13 mouse cellular contexts compared by ENCODE assay signal in genomic region chr12:53682036-53682435, GRCm38 (mm10).
DNase-seq lines count a peak whose midpoint lies in the region; ATAC-seq and TF ChIP-seq lines count a peak whose summit lies in the region.
"Had no signal": no experiment of that assay in that cellular context is flagged by ENCODE, and none has a peak within 500 bp of the region (broad histone marks: within the 10 kb centered on the region; RNA-seq: fewer than 3 reads in every experiment).

No protein-coding gene starts in this region.

- 60% methylated on average over 3 of the region's 3 CpGs for WGBS in forebrain, postnatal 0 days
- 57% methylated on average over 3 of the region's 3 CpGs for WGBS in forebrain, embryonic 11.5 days
- WGBS in kidney, embryonic 16.5 days: 57% methylated on average over 3 of the region's 3 CpGs

- no peak for ATAC-seq in forebrain, postnatal 0 days
- ATAC-seq in forebrain, embryonic 11.5 days (replicated peaks; ENCODE audit: low FRiP score): no peak
- no peak for ATAC-seq in kidney, embryonic 16.5 days (ENCODE audit: low FRiP score, low TSS enrichment)
- ATAC-seq: activated CD4-positive, CD25-positive, alpha-beta regulatory T cell, adult 4 months had no signal

- TF ChIP-seq CTCF in forebrain, postnatal 0 days (IDR thresholded peaks at IDR 0.05; ENCODE audit: low read depth): peak; percentile 28

- DNase-seq in forebrain, postnatal 0 days: no peak
- no peak for DNase-seq in forebrain, embryonic 11.5 days (ENCODE audit: low spot score)
- peak; percentile 1 for DNase-seq in kidney, postnatal 14 days
- DNase-seq in 3T3-L1 (ENCODE audit: low read depth, low spot score): peak; percentile 40
- DNase-seq in brain, adult 2 months (ENCODE audit: low read depth, low spot score): peak; percentile 36
- DNase-seq in spleen, adult 12 weeks (ENCODE audit: low spot score): no peak
- no peak for DNase-seq in frontal cortex, postnatal 36 days (ENCODE audit: low spot score in 2 of 2)
- DNase-seq: gastrocnemius, postnatal 10 days; heart, postnatal 4 days had no signal

- no peaks in the 10 kb centered on the region for H3K9me3 ChIP-seq in forebrain, postnatal 0 days (ENCODE audit: low read length)
- no peaks in the 10 kb centered on the region for H3K9me3 ChIP-seq in forebrain, embryonic 11.5 days (ENCODE audit: control insufficient read depth, low read length)
- H3K9me3 ChIP-seq in kidney, embryonic 16.5 days (ENCODE audit: low read length): no peaks in the 10 kb centered on the region
- H3K9me3 ChIP-seq: limb, embryonic 15.5 days; neural tube, embryonic 12.5 days had no signal

- no peak overlapping the region for H3K9ac ChIP-seq in forebrain, postnatal 0 days
- no peak overlapping the region for H3K9ac ChIP-seq in forebrain, embryonic 11.5 days (ENCODE audit: low read length)
- H3K9ac ChIP-seq in kidney, embryonic 16.5 days (replicated peaks; ENCODE audit: low read length): no peak overlapping the region
- H3K9ac ChIP-seq: limb, embryonic 15.5 days; neural tube, embryonic 12.5 days had no signal

- no peaks in the 10 kb centered on the region for H3K36me3 ChIP-seq in forebrain, postnatal 0 days (ENCODE audit: insufficient read depth)
- H3K36me3 ChIP-seq in forebrain, embryonic 11.5 days (ENCODE audit: control insufficient read depth, insufficient read depth, low read length): no peaks in the 10 kb centered on the region
- no peaks in the 10 kb centered on the region for H3K36me3 ChIP-seq in kidney, embryonic 16.5 days (ENCODE audit: insufficient read depth, low read length)
- H3K36me3 ChIP-seq: limb, embryonic 15.5 days; neural tube, embryonic 12.5 days had no signal

- H3K4me3 ChIP-seq in forebrain, postnatal 0 days (ENCODE audit: low read depth, low read length): no peak overlapping the region
- H3K4me3 ChIP-seq in forebrain, embryonic 11.5 days (ENCODE audit: low read depth, low read length): no peak overlapping the region
- H3K4me3 ChIP-seq in kidney, embryonic 16.5 days (ENCODE audit: low read length): no peak overlapping the region
- H3K4me3 ChIP-seq: limb, embryonic 15.5 days; neural tube, embryonic 12.5 days had no signal

- no peak overlapping the region for H3K4me2 ChIP-seq in forebrain, postnatal 0 days (ENCODE audit: low read depth)
- H3K4me2 ChIP-seq in forebrain, embryonic 11.5 days (ENCODE audit: low read depth, low read length, severe bottlenecking): no peak overlapping the region
- H3K4me2 ChIP-seq in kidney, embryonic 16.5 days (replicated peaks; ENCODE audit: low read depth, low read length): no peak overlapping the region
- H3K4me2 ChIP-seq: limb, embryonic 15.5 days; neural tube, embryonic 12.5 days had no signal

- H3K27me3 ChIP-seq in forebrain, postnatal 0 days (ENCODE audit: insufficient read depth, low read length): no peaks in the 10 kb centered on the region
- no peaks in the 10 kb centered on the region for H3K27me3 ChIP-seq in forebrain, embryonic 11.5 days (ENCODE audit: control insufficient read depth, insufficient read depth, low read length)
- no peaks in the 10 kb centered on the region for H3K27me3 ChIP-seq in kidney, embryonic 16.5 days (ENCODE audit: insufficient read depth, low read length)
- H3K27me3 ChIP-seq: neural tube, embryonic 12.5 days had no signal

- H3K4me1 ChIP-seq in forebrain, postnatal 0 days (ENCODE audit: insufficient read depth): no peaks in the 10 kb centered on the region
- peaks cover 4% of the 10 kb centered on the region; the same call in 1 of the 2 replicates for H3K4me1 ChIP-seq in forebrain, embryonic 11.5 days (replicated peaks; ENCODE audit: control insufficient read depth, insufficient read depth, low read length)
- H3K4me1 ChIP-seq in kidney, embryonic 16.5 days (ENCODE audit: insufficient read depth, low read length): no peaks in the 10 kb centered on the region
- H3K4me1 ChIP-seq: limb, embryonic 15.5 days had no signal

- H3K27ac ChIP-seq in forebrain, postnatal 0 days (ENCODE audit: low read depth, low read length): no peak overlapping the region
- H3K27ac ChIP-seq in forebrain, embryonic 11.5 days (ENCODE audit: low read depth, low read length): no peak overlapping the region
- no peak overlapping the region for H3K27ac ChIP-seq in kidney, embryonic 16.5 days (ENCODE audit: low read length)
- H3K27ac ChIP-seq: limb, embryonic 15.5 days; neural tube, embryonic 12.5 days had no signal

Comparison
In these comparisons a context has a peak if more than half of its experiments do, and no peak if none do; other contexts are left out.
1. DNase-seq: peak in kidney, postnatal 14 days (single experiment), 3T3-L1 (single experiment) and brain, adult 2 months (single experiment); none in forebrain, postnatal 0 days (single experiment), forebrain, embryonic 11.5 days (single experiment), spleen, adult 12 weeks (single experiment) and frontal cortex, postnatal 36 days (0 of 2).